Comparison of ENCODE assay signal across 8 mouse cellular contexts in genomic region chr2:18672133-18672765, GRCm38 (mm10). TPM values are rescaled to one million over a fixed set of nuclear protein-coding genes. Genes with fewer than 3 reads are reported as not detected.
DNase-seq lines count a peak whose midpoint lies in the region; ATAC-seq lines count a peak whose summit lies in the region.

Gene Commd3 (plus strand): TSS chr2:18672384.

- DNase-seq in adrenal gland, adult (ENCODE audit: inconsistent age in 2 of 2, low spot score in 1 of 2) = peak; percentile 97 to 99
- peak; percentile 92 for DNase-seq in embryo, embryonic 10.5 days (ENCODE audit: low spot score)
- peak; percentile 93 for DNase-seq in gastrocnemius, postnatal 25 days
- peak; percentile 98 for DNase-seq in intestine, embryonic 14.5 days (ENCODE audit: low spot score)
- DNase-seq in left cerebral cortex, postnatal 25 days (ENCODE audit: low spot score in 2 of 2) = peak; percentile 95 to 96
- peak; percentile 92 for DNase-seq in mesoderm, embryonic 11.5 days (ENCODE audit: low read depth, low spot score)
- DNase-seq in right cerebral cortex, postnatal 25 days = peak; percentile 94
- peak; percentile 95 to 96 for DNase-seq in urinary bladder, postnatal 36 days (ENCODE audit: low spot score in 2 of 2)

- peak within 1 kb of the TSS; percentile 62 for H3K4me2 ChIP-seq in intestine, embryonic 14.5 days (ENCODE audit: low read length)

- H3K9ac ChIP-seq in intestine, embryonic 14.5 days (ENCODE audit: low read length) = peak within 1 kb of the TSS; percentile 97

- peaks cover 3% of the 10 kb centered on the region; the same call in 1 of the 2 replicates for H3K4me1 ChIP-seq in intestine, embryonic 14.5 days (replicated peaks; ENCODE audit: control insufficient read depth, insufficient read depth, low read length)

- ATAC-seq in intestine, embryonic 14.5 days (replicated peaks; ENCODE audit: low FRiP score, low TSS enrichment, low read depth) = peak; percentile 85

- H3K36me3 ChIP-seq in intestine, embryonic 14.5 days (ENCODE audit: control insufficient read depth, insufficient read depth, low read length) = 0 out of 2 replicates have a peak, but pooled peaks cover 3% of the 10 kb centered on the region

- WGBS in intestine, embryonic 14.5 days = under 1% methylated on average over 91 of the region's 91 CpGs

- peak within 1 kb of the TSS; percentile 96 for H3K27ac ChIP-seq in intestine, embryonic 14.5 days (ENCODE audit: low read depth)

- intact Hi-C loops in left cerebral cortex, postnatal 25 days (cut with DNase I) = loop anchor here (2.0 to 10.0 kb wide), 4 partner anchors 65 to 983 kb away; partner anchors contain the start of genes Dnajc1 and Otud1

- no peaks in the 10 kb centered on the region for H3K9me3 ChIP-seq in intestine, embryonic 14.5 days (ENCODE audit: control insufficient read depth, low read length)

- H3K4me3 ChIP-seq in intestine, embryonic 14.5 days (ENCODE audit: low read depth, low read length) = peak within 1 kb of the TSS; percentile 72

- H3K27me3 ChIP-seq in intestine, embryonic 14.5 days (replicated peaks; ENCODE audit: control insufficient read depth, insufficient read depth, low read length) = peaks cover 9% of the 10 kb centered on the region; the same call in 1 of the 2 replicates

RNA-seq across cellular contexts. Expression of gene Commd3, which starts in this region (rescaled TPM):
- total RNA-seq in gastrocnemius, postnatal 25 days (2021) = 10 to 100 TPM; 89.2 to 91.5 TPM
- 199 and 202 TPM in 2 replicates for polyA plus RNA-seq in intestine, embryonic 14.5 days (2014; fragmentation: Nextera tagmentation; extraction: Ambion mirVana)
- total RNA-seq in left cerebral cortex, postnatal 25 days (2021) = 10 to 100 TPM; 84.9 to 92.7 TPM

Comparison
In these comparisons a context has a peak if more than half of its experiments do, and no peak if none do; other contexts are left out.
1. Peak in every context shown above with its lines: DNase-seq, ATAC-seq, H3K4me3 ChIP-seq and H3K27ac ChIP-seq.